Mouse (Mus musculus): Measurements from ENCODE around the gene Supt5. TPM values are rescaled to one million over a fixed set of nuclear protein-coding genes. Genes with fewer than 3 reads are reported as not detected.

The Supt5 gene
- polyA plus RNA-seq, 1 experiment from 2014 or later: 90.7 TPM

DNA sequence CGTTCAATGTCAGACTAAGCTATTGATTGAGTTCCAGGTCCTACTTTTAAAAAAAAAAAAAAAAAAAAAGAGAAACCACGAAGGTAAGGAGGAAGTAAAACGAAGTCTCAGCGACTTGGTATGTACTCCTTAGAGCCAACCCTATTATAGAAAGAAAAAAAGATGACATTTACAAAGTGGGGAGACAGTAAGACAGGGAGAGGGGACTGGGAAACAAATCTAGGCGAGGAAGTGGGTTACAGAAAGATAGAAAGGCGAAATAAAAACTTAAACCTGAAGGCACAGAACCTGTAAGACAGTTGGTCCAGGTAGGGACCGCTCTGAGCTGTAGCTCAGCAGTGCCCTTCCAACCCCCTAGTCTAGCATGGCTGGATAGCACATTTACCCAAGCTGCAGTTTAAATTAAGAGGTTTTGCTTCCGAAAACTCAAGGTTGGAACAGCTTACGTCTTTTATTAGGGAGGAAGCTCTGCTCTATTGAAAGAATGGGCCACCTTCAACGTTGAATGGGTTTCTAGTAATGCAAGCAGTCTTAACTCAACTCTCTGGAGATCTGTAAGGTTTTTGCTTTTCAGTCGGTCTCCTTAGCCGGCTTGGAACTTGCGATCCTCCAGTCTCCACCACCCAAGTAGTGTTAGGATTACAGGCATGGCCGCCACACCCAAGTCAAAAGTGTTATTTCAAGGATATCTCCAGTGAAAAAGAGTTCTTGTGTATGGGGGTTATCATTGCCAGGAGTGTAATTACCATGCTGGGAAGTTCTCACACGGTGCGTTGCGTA lies 41.9 kb upstream of the Supt5 start, which contains the start of gene Zfp36:
Zfp36 (minus strand) TSS at position 17 of the 780 bp plus-strand sequence.
- no peak for DNase-seq (ENCODE audit: low spot score)
- Histone ChIP-seq H3K36me3 (peaks cover 10% of the 10 kb centered on the region), H3K9me3 (no peaks in the 10 kb centered on the region), H3K4me3 (peak within 1 kb of the TSS; percentile 80), H3K27ac (peak within 1 kb of the TSS; percentile 97), H3K27me3 (ENCODE audit: insufficient read depth, poor library complexity, severe bottlenecking) (no peaks in the 10 kb centered on the region), H3K4me1 (peaks cover 72% of the 10 kb centered on the region)
- WGBS: 48% methylated on average over 17 of the region's 17 CpGs

- peak; percentile 95 for DNase-seq (ENCODE audit: low spot score)
- Histone ChIP-seq H3K36me3 (peaks cover 9% of the 10 kb centered on the region), H3K27me3 (ENCODE audit: insufficient read depth, poor library complexity, severe bottlenecking) (no peaks in the 10 kb centered on the region), H3K27ac (peak overlapping the region; percentile 97), H3K4me3 (peak overlapping the region; percentile 80), H3K4me1 (peaks cover 83% of the 10 kb centered on the region), H3K9me3 (no peaks in the 10 kb centered on the region)
- WGBS: under 1% methylated on average over 53 of the region's 53 CpGs
These were observed 40.5 kb upstream of the Supt5 start for GRCm38 (mm10) chr7:28378769-28379651.

- 33% methylated on average over 32 of the region's 32 CpGs for WGBS
- H3K4me1 ChIP-seq: peaks cover 81% of the 10 kb centered on the region
These were observed 39.6 kb upstream of the Supt5 start for GRCm38 (mm10) chr7:28378066-28378690.

DNA sequence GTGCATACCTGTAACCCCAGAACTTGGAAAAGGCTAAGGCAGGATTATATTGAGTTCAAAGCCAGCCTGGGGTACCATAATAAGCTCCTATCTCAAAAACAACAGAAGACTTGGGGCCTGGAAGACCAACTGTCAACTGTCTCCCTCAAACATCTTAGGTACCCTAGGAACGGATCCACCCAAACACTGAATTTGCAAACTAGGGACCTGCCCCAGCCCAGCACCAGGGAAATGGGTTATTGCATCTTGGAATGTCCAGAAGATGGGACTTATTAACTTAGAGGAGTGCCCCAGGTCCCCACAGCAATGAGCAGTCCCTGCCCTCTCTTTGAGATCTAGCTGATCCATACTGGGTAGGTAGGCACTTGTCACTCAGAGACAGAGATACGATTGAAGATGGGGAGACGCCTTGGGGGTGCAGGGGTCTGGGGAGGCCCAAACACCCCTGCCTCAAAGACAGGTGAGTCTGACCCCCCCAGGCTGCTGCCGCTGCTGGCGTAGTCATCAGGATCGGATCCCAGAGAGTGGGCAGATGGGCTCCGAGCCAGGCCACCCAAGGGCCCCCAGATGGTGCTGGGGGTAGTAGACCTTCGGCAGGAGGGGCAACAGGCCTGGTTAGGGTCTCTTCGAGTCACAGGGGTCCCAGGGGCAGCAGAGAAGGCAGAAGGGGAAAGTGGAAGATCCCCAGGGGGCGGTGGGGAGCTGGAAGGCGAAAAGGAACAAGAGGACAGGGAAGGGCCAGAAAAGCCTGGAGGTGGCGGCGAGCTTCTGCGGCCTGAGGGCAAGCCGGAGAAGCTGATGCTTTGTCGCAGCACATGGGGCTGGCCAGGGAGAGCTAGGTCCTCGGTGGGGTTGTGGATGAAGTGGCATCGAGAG lies 38.9 kb upstream of the Supt5 start:
- Histone ChIP-seq H3K4me1 (peaks cover 73% of the 10 kb centered on the region), H3K9me3 (no peaks in the 10 kb centered on the region), H3K4me3 (peak overlapping the region; percentile 80), H3K27me3 (ENCODE audit: insufficient read depth, poor library complexity, severe bottlenecking) (no peaks in the 10 kb centered on the region), H3K36me3 (peaks cover 9% of the 10 kb centered on the region), H3K27ac (peak overlapping the region; percentile 97)
- no peak for DNase-seq (ENCODE audit: low spot score)
- 64% methylated on average over 18 of the region's 18 CpGs for WGBS

More at GRCm38 (mm10) chr7:28378066-28378690, 39.6 kb upstream of the Supt5 start:
- Histone ChIP-seq H3K27ac (peak overlapping the region; percentile 97), H3K27me3 (ENCODE audit: insufficient read depth, poor library complexity, severe bottlenecking) (no peaks in the 10 kb centered on the region), H3K9me3 (no peaks in the 10 kb centered on the region), H3K36me3 (peaks cover 9% of the 10 kb centered on the region), H3K4me3 (peak overlapping the region; percentile 80)
- no peak for DNase-seq (ENCODE audit: low spot score)

GRCm38 (mm10) chr7:28376011-28376771 lies 37.6 kb upstream of the Supt5 start:
- DNase-seq (ENCODE audit: low spot score): peak; percentile 90
- Histone ChIP-seq H3K27me3 (ENCODE audit: insufficient read depth, poor library complexity, severe bottlenecking) (no peaks in the 10 kb centered on the region), H3K36me3 (peaks cover 9% of the 10 kb centered on the region), H3K27ac (peak overlapping the region; percentile 97), H3K4me3 (peak overlapping the region; percentile 55), H3K9me3 (no peaks in the 10 kb centered on the region), H3K4me1 (peaks cover 61% of the 10 kb centered on the region)
- WGBS: 2% methylated on average over 30 of the region's 30 CpGs

- Histone ChIP-seq H3K27me3 (ENCODE audit: insufficient read depth, poor library complexity, severe bottlenecking) (no peaks in the 10 kb centered on the region), H3K4me3 (peak overlapping the region; percentile 55), H3K9me3 (no peaks in the 10 kb centered on the region), H3K27ac (peak overlapping the region; percentile 97), H3K4me1 (peaks cover 60% of the 10 kb centered on the region), H3K36me3 (peaks cover 9% of the 10 kb centered on the region)
- peak; percentile 97 for DNase-seq (ENCODE audit: low spot score)
- WGBS: under 1% methylated on average over 36 of the region's 36 CpGs
These were observed 36.8 kb upstream of the Supt5 start for GRCm38 (mm10) chr7:28375176-28375921.

DNA sequence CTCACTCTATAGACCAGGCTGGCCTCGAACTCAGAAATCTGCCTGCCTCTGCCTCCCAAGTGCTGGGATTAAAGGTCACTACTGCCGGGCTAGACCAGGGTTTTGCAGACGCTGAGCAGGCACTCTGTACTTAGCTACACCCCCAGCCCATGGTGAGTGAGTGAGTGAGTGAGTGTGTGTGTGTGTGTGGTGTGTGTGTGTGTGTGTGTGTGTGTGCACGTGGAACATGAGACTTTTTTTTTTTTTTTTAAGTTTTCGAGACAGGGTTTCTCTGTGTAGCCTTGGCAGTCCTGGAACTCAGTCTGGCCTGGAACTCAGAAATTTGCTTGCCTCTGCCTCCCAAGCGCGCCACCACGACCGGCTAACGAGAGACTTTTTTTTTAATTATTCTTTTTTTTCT lies 36.1 kb upstream of the Supt5 start:
- H3K27me3 ChIP-seq (ENCODE audit: insufficient read depth, poor library complexity, severe bottlenecking): no peaks in the 10 kb centered on the region
- peak overlapping the region; percentile 97 for H3K27ac ChIP-seq
- peaks cover 16% of the 10 kb centered on the region for H3K36me3 ChIP-seq
- WGBS: 74% methylated on average over 10 of the region's 10 CpGs
- H3K4me1 ChIP-seq: peaks cover 64% of the 10 kb centered on the region
- peak overlapping the region; percentile 55 for H3K4me3 ChIP-seq
- no peaks in the 10 kb centered on the region for H3K9me3 ChIP-seq
- no peak for DNase-seq (ENCODE audit: low spot score)

DNA sequence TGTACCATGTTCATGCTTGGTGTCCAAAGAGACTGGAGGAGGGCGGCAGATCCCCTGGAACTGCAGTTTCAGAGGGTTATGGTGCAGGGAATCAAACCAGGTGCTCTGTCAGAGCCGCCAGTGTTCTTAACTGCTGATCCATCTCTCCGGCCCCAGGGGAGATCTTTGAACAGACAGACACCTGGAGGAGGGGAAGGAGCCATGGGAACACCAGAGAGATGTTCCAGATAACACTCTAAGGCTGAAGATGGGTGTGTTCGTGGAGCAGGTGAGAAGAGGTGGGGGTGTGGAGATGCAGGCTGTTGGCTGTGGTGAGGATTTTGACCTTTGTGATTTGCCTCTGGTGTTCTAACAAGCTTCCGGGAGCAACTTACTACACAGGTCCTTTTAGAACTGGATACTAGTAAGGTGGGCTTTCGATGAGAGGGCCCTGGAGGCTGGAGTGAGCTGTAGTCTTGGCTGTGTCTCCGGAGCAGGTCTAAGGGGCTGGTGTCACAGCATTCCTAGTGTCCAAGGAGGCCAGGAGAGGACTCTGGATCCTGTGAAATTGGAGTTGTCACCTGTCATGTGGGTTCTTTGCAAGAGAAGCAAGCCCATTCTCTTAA lies 35.4 kb upstream of the Supt5 start:
- Histone ChIP-seq H3K36me3 (peaks cover 23% of the 10 kb centered on the region), H3K4me3 (peak overlapping the region; percentile 22; the same call in 1 of the 2 replicates), H3K27me3 (ENCODE audit: insufficient read depth, poor library complexity, severe bottlenecking) (no peaks in the 10 kb centered on the region), H3K9me3 (no peaks in the 10 kb centered on the region), H3K27ac (peak overlapping the region; percentile 97), H3K4me1 (peaks cover 65% of the 10 kb centered on the region)
- no peak for DNase-seq (ENCODE audit: low spot score)
- 82% methylated on average over 7 of the region's 7 CpGs for WGBS

DNA sequence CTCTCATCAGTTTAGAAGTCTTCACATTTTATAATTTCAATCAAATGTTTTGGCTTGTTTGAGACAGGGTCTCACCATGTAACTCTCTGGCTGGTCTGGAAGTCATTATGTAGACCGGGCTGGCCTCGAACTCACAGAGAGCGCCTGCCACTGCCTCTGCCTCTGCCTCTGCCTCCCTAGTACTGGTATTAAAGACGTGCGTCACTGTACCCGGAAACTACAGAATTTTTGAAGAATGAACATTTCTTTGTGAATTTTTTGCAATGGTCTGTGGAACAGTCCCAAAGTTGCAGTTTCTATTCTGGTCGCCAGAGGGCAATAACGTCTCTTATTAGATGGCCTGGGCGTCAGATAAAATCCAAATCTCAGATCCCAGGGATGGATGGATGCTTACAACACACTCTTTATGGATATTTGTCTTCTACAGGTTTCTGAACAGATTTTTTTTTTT lies 34.6 kb upstream of the Supt5 start:
- no peak for DNase-seq (ENCODE audit: low spot score)
- no peaks in the 10 kb centered on the region for H3K27me3 ChIP-seq (ENCODE audit: insufficient read depth, poor library complexity, severe bottlenecking)
- peaks cover 68% of the 10 kb centered on the region for H3K4me1 ChIP-seq
- no peaks in the 10 kb centered on the region for H3K9me3 ChIP-seq
- 1% methylated on average over 9 of the region's 9 CpGs for WGBS
- peak overlapping the region; percentile 96 for H3K27ac ChIP-seq
- H3K4me3 ChIP-seq: peak overlapping the region; percentile 87
- peaks cover 31% of the 10 kb centered on the region for H3K36me3 ChIP-seq

GRCm38 (mm10) chr7:28372251-28373108 lies 33.9 kb upstream of the Supt5 start, which contains the start of gene Plekhg2:
Plekhg2 (minus strand) TSS chr7:28372599.
- peaks cover 33% of the 10 kb centered on the region for H3K36me3 ChIP-seq
- peak; percentile 99 for DNase-seq (ENCODE audit: low spot score)
- H3K9me3 ChIP-seq: no peaks in the 10 kb centered on the region
- under 1% methylated on average over 59 of the region's 66 CpGs for WGBS
- H3K27me3 ChIP-seq (ENCODE audit: insufficient read depth, poor library complexity, severe bottlenecking): no peaks in the 10 kb centered on the region
- peaks cover 65% of the 10 kb centered on the region for H3K4me1 ChIP-seq
- H3K4me3 ChIP-seq: peak within 1 kb of the TSS; percentile 87
- H3K27ac ChIP-seq: peak within 1 kb of the TSS; percentile 96
